Mouse (Mus musculus) CH12.LX (cell line): ENCODE measurements around the gene Hacl1. TPM values are rescaled to one million over a fixed set of nuclear protein-coding genes. Genes with fewer than 3 reads are reported as not detected.
"Not testable (repeated sequence)": the region's sequence is repeated elsewhere in the genome, so short reads cannot be mapped to it uniquely, and the experiment has no call there.

ENCODE experiments used
- DNase-seq: peaks from one replicate; pipeline ENCODE4 v3.0.0-alpha.2; 2013; ENCODE audit errors: extremely low read depth
- H3K27ac ChIP-seq: 2 replicates; pipeline ENCODE4 v1.5.1; 2012; ENCODE audit warnings: low read depth, mild to moderate bottlenecking, control low read depth, moderate library complexity; ENCODE audit not compliant: insufficient read depth
- H3K27me3 ChIP-seq: replicated peaks from 2 replicates; pipeline ENCODE3; 2012; ENCODE audit warnings: inconsistent platforms
- H3K36me3 ChIP-seq, 2 experiments: replicated peaks in 1 of 2; 2 replicates each; pipeline versions ENCODE3 to v1.6.1; 2012; ENCODE audit warnings: inconsistent platforms in 1 of 2, low read length in 1 of 2, mild to moderate bottlenecking in 1 of 2, mixed read lengths in 1 of 2, moderate library complexity in 1 of 2; ENCODE audit not compliant: control insufficient read depth in 1 of 2, insufficient read depth in 1 of 2
- H3K4me1 ChIP-seq, 2 experiments: 2 replicates each; pipeline ENCODE4 v1.6.1; 2012; ENCODE audit warnings: inconsistent platforms in 1 of 2, moderate library complexity in 1 of 2; ENCODE audit not compliant: insufficient read depth in 2 of 2, control insufficient read depth in 1 of 2
- H3K4me2 ChIP-seq: 2 replicates; pipeline ENCODE4 v1.6.1; 2012; ENCODE audit warnings: low read depth, mild to moderate bottlenecking, control low read depth; ENCODE audit not compliant: poor library complexity, insufficient read depth, severe bottlenecking
- H3K4me3 ChIP-seq, 3 experiments: fragments of 150-350 bp in 1 of 3; sonication (generic) in 1 of 3; replicated peaks in 1 of 3; 2 replicates each; pipeline versions ENCODE3 to v1.5.1; 2011 to 2012; ENCODE audit warnings: low read depth in 2 of 3, low read length in 2 of 3, mild to moderate bottlenecking in 2 of 3, moderate library complexity in 2 of 3, control low read depth in 1 of 3, improper control_type of control experiment in 1 of 3, inconsistent platforms in 1 of 3, mixed read lengths in 1 of 3; ENCODE audit not compliant: poor library complexity in 1 of 3
- H3K79me2 ChIP-seq: replicated peaks from 2 replicates; pipeline ENCODE4 v1.6.1; 2012; ENCODE audit warnings: mild to moderate bottlenecking, moderate library complexity; ENCODE audit not compliant: control insufficient read depth, poor library complexity, insufficient read depth, severe bottlenecking; ENCODE audit errors: extremely low read depth
- H3K9ac ChIP-seq: 2 replicates; pipeline ENCODE4 v1.6.1; 2012; ENCODE audit warnings: low read depth, mild to moderate bottlenecking, control low read depth, moderate library complexity; ENCODE audit not compliant: insufficient read depth
- H3K9me3 ChIP-seq: replicated peaks from 2 replicates; pipeline ENCODE3; 2012; ENCODE audit warnings: low read length, inconsistent platforms, mixed read lengths
- CHD1 ChIP-seq: IDR thresholded peaks from 2 replicates; pipeline ENCODE4 v1.6.1; 2012; ENCODE audit warnings: low read depth, low read length, improper control_type of control experiment, inconsistent platforms
- CTCF ChIP-seq, 2 experiments: IDR thresholded peaks in 1 of 2; conservative IDR thresholded peaks in 1 of 2; 2 replicates each; pipeline ENCODE4 v1.5.1; 2011 to 2012; ENCODE audit warnings: low read depth in 2 of 2, low read length in 2 of 2, improper control_type of control experiment in 1 of 2, inconsistent platforms in 1 of 2, mild to moderate bottlenecking in 1 of 2, moderate library complexity in 1 of 2
- E2F4 ChIP-seq: IDR thresholded peaks from 2 replicates; pipeline ENCODE4 v1.6.1; 2011; ENCODE audit warnings: low read depth, low read length, improper control_type of control experiment; ENCODE audit not compliant: insufficient replicate concordance
- ELF1 ChIP-seq: IDR thresholded peaks from 2 replicates; pipeline ENCODE4 v1.6.1; 2014; ENCODE audit warnings: low read depth, mild to moderate bottlenecking, inconsistent platforms, low read length, improper control_type of control experiment
- ETS1 ChIP-seq: conservative IDR thresholded peaks from 2 replicates; pipeline ENCODE4 v1.6.1; 2012; ENCODE audit warnings: low read depth, mild to moderate bottlenecking, inconsistent platforms, low read length, improper control_type of control experiment, moderate library complexity
- JUN ChIP-seq: IDR thresholded peaks from 2 replicates; pipeline ENCODE4 v1.6.1; 2011; ENCODE audit warnings: low read depth, mild to moderate bottlenecking, low read length, improper control_type of control experiment, moderate library complexity; ENCODE audit not compliant: insufficient read depth
- KAT2A ChIP-seq: IDR thresholded peaks from 2 replicates; pipeline ENCODE4 v1.6.1; 2012; ENCODE audit warnings: low read length, improper control_type of control experiment, inconsistent platforms; ENCODE audit not compliant: insufficient replicate concordance
- MAZ ChIP-seq: IDR thresholded peaks from 2 replicates; pipeline ENCODE4 v1.6.1; 2012; ENCODE audit warnings: low read depth, mild to moderate bottlenecking, inconsistent platforms, low read length, improper control_type of control experiment, moderate library complexity
- MYC ChIP-seq: IDR thresholded peaks from 2 replicates; pipeline ENCODE4 v1.6.1; 2011; ENCODE audit warnings: low read depth, mild to moderate bottlenecking, improper control_type of control experiment, low read length
- PAX5 ChIP-seq: IDR thresholded peaks from 2 replicates; pipeline ENCODE4 v1.6.1; 2012; ENCODE audit warnings: low read length, inconsistent platforms, mixed read lengths
- POLR2A ChIP-seq: IDR thresholded peaks from 2 replicates; pipeline ENCODE4 v1.6.1; 2011; ENCODE audit warnings: low read depth, mild to moderate bottlenecking, improper control_type of control experiment, low read length
- RAD21 ChIP-seq: IDR thresholded peaks from 2 replicates; pipeline ENCODE4 v1.6.1; 2011; ENCODE audit warnings: low read depth, mild to moderate bottlenecking, low read length, improper control_type of control experiment, moderate library complexity
- SMC3 ChIP-seq: IDR thresholded peaks from 2 replicates; pipeline ENCODE4 v1.6.1; 2011; ENCODE audit warnings: low read depth, low read length, improper control_type of control experiment
- TBP ChIP-seq: conservative IDR thresholded peaks from 2 replicates; pipeline ENCODE4 v1.6.1; 2011; ENCODE audit warnings: low read depth, low read length, improper control_type of control experiment
- ZC3H11A ChIP-seq: IDR thresholded peaks from 2 replicates; pipeline ENCODE4 v1.6.1; 2012; ENCODE audit warnings: low read depth, mild to moderate bottlenecking, inconsistent platforms, low read length, improper control_type of control experiment
- ZKSCAN1 ChIP-seq: IDR thresholded peaks from 2 replicates; pipeline ENCODE4 v1.6.1; 2012; ENCODE audit warnings: low read depth, inconsistent platforms, low read length, improper control_type of control experiment, borderline replicate concordance
- ZNF384 ChIP-seq: IDR thresholded peaks from 2 replicates; pipeline ENCODE4 v1.6.1; 2012; ENCODE audit warnings: low read depth, low read length, improper control_type of control experiment, inconsistent platforms
- dilution Hi-C: fragments of 300-500 bp; cut with MboI; formaldehyde crosslinking; loops from 2 replicates; pipeline ENCODE4 v1.14.3; 2020; ENCODE audit warnings: low sequenced_read_pairs; ENCODE audit not compliant: extremely low pct_unique_long_range_greater_than_20kb, extremely low pct_ligation_motif_present
- in situ Hi-C: fragments of 300-500 bp; cut with MboI; formaldehyde crosslinking; loops from 3 replicates; pipeline ENCODE4 v1.14.3; 2019; ENCODE audit warnings: low sequenced_read_pairs, low pct_ligation_motif_present, low pct_unique_long_range_greater_than_20kb, mixed read lengths
- polyA plus RNA-seq: library from polyadenylated mRNA; unstranded; fragments of >175 nt; gene quantifications from 2 replicates; pipeline ENCODE4 v1.2.1, GENCODE M21; 2012; ENCODE audit warnings: low read depth; ENCODE audit not compliant: insufficient read length
- total RNA-seq, 2 experiments: library from RNA; depleted of rRNA; stranded (reverse); fragments of 300-350 nt in 1 of 2; fragments of >200 nt in 1 of 2; gene quantifications; 2 replicates each; pipeline ENCODE4 v1.2.3; 2012 to 2014

The Hacl1 gene
- total and polyA plus RNA-seq, 3 experiments = 13.6 to 22.6 (median 20.2) TPM

- H3K27ac ChIP-seq = no peak overlapping the region
- no peaks in the 10 kb centered on the region for H3K27me3 ChIP-seq
- H3K9me3 ChIP-seq = no peaks in the 10 kb centered on the region
- H3K4me3 ChIP-seq = no peak overlapping the region
- in situ Hi-C loops (no loop called here), dilution Hi-C loops (no loop called here)
- peaks cover 0 to 19% of the 10 kb centered on the region in 2 experiments for H3K36me3 ChIP-seq
- H3K79me2 ChIP-seq = no peaks in the 10 kb centered on the region
- TF ChIP-seq RAD21 (peak; percentile 32), TBP (no peak), ETS1 (no peak), CTCF (conservative IDR thresholded peaks at IDR 0.05 in 1 of 2, IDR thresholded peaks at IDR 0.05 in 1 of 2; ENCODE audit: low read depth in 2 of 2, low read length in 2 of 2) (peak in 1 of 2 experiments; percentile 60; a peak in 2 of 4 replicates), SMC3 (peak; percentile 33)
- no peak overlapping the region for H3K9ac ChIP-seq
- H3K4me1 ChIP-seq = no peaks in the 10 kb centered on the region; a peak in 1 of 4 replicates
- DNase-seq = peak; percentile 39
- H3K4me2 ChIP-seq = no peak overlapping the region
Observed at GRCm38 (mm10) chr14:31605514-31605913, 35.6 kb downstream of the Hacl1 start.

DNA sequence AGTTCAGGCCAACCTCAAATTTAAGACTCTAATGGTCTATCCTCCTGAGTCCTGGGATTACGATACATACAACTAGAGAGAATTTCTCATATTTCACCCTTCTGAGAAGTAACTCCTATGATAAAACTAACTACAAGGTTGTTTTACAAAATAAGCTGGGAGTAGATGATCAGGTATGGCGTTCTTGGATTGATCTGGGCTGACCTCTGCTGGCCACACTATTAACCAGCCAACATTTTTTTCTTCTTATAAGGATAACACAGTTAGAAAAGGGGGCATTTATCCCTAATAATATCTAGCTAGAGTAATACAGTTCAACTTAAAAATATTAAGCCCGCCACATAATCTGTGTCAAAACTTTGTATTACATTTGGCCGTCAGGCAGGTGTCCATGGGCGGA is 36.2 kb downstream of the Hacl1 start:
- Histone ChIP-seq H3K9me3 (no peaks in the 10 kb centered on the region), H3K4me3 (no peak overlapping the region), H3K27me3 (no peaks in the 10 kb centered on the region), H3K79me2 (no peaks in the 10 kb centered on the region), H3K9ac (no peak overlapping the region), H3K4me2 (no peak overlapping the region), H3K36me3 (peaks cover 0 to 17% of the 10 kb centered on the region in 2 experiments), H3K4me1 (no peaks in the 10 kb centered on the region; a peak in 1 of 4 replicates), H3K27ac (no peak overlapping the region)
- dilution Hi-C loops (no loop called here), in situ Hi-C loops (no loop called here)
- TF ChIP-seq ZKSCAN1 = no peak
- TF ChIP-seq SMC3 = peak; percentile 76
- peak; percentile 17 to 81; a peak in 2 of 4 replicates for TF ChIP-seq CTCF (conservative IDR thresholded peaks at IDR 0.05 in 1 of 2, IDR thresholded peaks at IDR 0.05 in 1 of 2; ENCODE audit: low read depth in 2 of 2, low read length in 2 of 2)
- TF ChIP-seq JUN = no peak
- TF ChIP-seq PAX5 = no peak
- no peak for TF ChIP-seq MAZ
- no peak for TF ChIP-seq ELF1
- TF ChIP-seq RAD21 = peak; percentile 89
- no peak for TF ChIP-seq KAT2A
- TF ChIP-seq POLR2A = no peak
- TF ChIP-seq CHD1 = no peak
- TF ChIP-seq E2F4 = no peak
- no peak for TF ChIP-seq MYC
- TF ChIP-seq ZNF384 = peak; percentile 84
- TF ChIP-seq ZC3H11A = peak; percentile 60
- DNase-seq = peak; percentile 25

- H3K9me3 ChIP-seq, H3K4me2 ChIP-seq, in situ Hi-C loops: not testable (repeated sequence)
Observed at GRCm38 (mm10) chr14:31602616-31602979, 38.5 kb downstream of the Hacl1 start.

More at GRCm38 (mm10) chr14:31602616-31602979, 38.5 kb downstream of the Hacl1 start:
- H3K4me1 ChIP-seq = peaks cover 5 to 12% of the 10 kb centered on the region in 2 experiments; a peak in 3 of 4 replicates
- H3K79me2 ChIP-seq, H3K9ac ChIP-seq, H3K36me3 ChIP-seq, DNase-seq, H3K27ac ChIP-seq, dilution Hi-C loops, H3K4me3 ChIP-seq, H3K27me3 ChIP-seq: not testable (repeated sequence)
